Mouse (Mus musculus): ENCODE measurements around the gene Camta2. TPM values are rescaled to one million over a fixed set of nuclear protein-coding genes. Genes with fewer than 3 reads are reported as not detected.

The Camta2 gene
- polyA plus RNA-seq, 1 experiment from 2014 or later = 24.2 TPM

DNA sequence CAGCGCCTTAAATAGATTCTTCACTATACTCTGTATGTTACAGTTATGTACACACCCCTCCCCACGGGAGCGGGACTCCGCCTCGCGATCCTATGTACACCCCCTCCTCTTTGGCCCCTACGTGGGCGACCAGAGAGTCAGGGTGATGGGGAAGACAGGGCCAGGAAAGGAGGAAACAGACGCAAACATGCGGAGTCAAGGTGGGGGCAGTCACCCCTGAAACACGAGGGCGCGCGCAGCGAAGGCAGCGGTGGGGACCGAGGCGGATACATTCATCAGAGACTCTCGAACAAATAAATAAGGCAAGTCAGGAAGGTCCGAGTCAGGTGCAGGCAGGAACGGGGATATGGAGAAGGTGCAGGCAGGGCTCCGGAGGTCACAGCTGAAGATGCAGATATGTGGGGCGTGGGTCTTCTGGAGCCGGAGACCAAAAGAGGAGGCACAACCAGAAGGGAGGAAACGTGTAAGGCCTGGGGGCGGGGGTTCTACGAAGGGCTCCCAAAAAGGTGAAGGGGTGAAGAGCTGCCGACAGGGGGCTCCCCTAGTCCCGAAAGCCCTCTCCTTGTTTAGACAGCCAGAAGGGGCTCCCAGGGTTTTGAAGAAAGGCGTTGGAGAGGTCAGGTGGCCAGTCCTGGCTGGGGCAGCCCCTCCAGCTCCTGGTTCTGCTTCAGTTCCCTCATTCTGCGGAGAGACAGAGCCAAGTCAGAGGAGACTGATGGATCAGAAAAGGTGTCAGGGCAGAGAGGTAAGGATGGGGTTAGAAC, 18.1 kb downstream of the Camta2 start:
- Histone ChIP-seq H3K9me3 (ENCODE audit: control insufficient read depth, low read length) (no peaks in the 10 kb centered on the region), H3K27ac (peak overlapping the region; percentile 98), H3K36me3 (replicated peaks; ENCODE audit: control insufficient read depth, insufficient read depth) (peaks cover 43% of the 10 kb centered on the region), H3K4me2 (replicated peaks) (peak overlapping the region; percentile 81), H3K9ac (peak overlapping the region; percentile 85), H3K27me3 (ENCODE audit: control insufficient read depth, insufficient read depth, low read length) (no peaks in the 10 kb centered on the region), H3K4me3 (replicated peaks; ENCODE audit: low read length) (peak overlapping the region; percentile 71), H3K4me1 (replicated peaks; ENCODE audit: control insufficient read depth, insufficient read depth, low read length) (peaks cover 22% of the 10 kb centered on the region)
- WGBS = under 1% methylated on average over 31 of the region's 31 CpGs
- ATAC-seq (ENCODE audit: low FRiP score) = peak; percentile 22; the same call in 1 of the 2 replicates
- DNase-seq (ENCODE audit: low spot score) = peak; percentile 67

DNA sequence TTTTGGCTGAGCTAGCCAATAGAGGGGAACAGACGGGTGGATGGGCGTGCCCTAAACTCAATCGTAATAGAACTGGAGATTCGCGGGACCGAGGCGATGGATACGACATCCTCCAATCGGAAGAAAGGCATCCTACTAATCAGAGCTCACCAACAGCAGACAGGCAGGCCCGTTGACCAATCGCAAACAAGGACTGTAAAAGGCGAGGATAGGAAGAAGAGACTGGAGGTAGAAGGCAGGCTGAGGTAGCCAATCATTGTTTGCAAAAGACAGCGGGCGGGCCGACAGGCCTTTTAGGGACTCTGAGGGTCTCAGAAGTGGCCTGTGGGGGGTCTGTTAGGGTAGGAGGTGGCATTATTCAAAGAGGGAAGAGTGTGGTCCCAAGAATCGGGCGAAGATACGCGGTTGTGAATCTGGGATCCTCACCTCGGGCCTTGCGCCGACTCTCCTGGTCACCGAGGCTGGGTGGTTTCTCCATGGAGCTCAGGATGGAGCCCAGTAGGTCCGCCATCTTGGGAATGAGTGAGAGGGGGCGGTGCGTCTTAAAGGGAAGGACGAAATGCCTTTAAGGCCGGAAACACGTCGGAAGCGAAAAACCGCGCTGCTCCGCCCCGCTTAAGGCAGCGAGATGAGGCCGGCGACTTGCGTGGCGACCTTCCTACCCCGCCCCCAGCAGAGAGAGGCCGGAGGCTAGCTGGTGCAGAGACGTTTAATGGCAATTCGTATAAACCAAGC, 19.0 kb downstream of the Camta2 start, which contains the start of gene Spag7:
Spag7 (minus strand) TSS at position 646 of the 735 bp plus-strand sequence.
- DNase-seq (ENCODE audit: low spot score) (peak; percentile 96), ATAC-seq (ENCODE audit: low FRiP score) (peak; percentile 96)
- Histone ChIP-seq H3K27ac (peak within 1 kb of the TSS; percentile 98), H3K4me1 (replicated peaks; ENCODE audit: control insufficient read depth, insufficient read depth, low read length) (peaks cover 22% of the 10 kb centered on the region), H3K9ac (peak within 1 kb of the TSS; percentile 85), H3K4me3 (replicated peaks; ENCODE audit: low read length) (peak within 1 kb of the TSS; percentile 71), H3K36me3 (replicated peaks; ENCODE audit: control insufficient read depth, insufficient read depth) (peaks cover 45% of the 10 kb centered on the region), H3K4me2 (replicated peaks) (peak within 1 kb of the TSS; percentile 81), H3K27me3 (ENCODE audit: control insufficient read depth, insufficient read depth, low read length) (no peaks in the 10 kb centered on the region), H3K9me3 (ENCODE audit: control insufficient read depth, low read length) (no peaks in the 10 kb centered on the region)
- 0% methylated on average over 44 of the region's 44 CpGs for WGBS

DNA sequence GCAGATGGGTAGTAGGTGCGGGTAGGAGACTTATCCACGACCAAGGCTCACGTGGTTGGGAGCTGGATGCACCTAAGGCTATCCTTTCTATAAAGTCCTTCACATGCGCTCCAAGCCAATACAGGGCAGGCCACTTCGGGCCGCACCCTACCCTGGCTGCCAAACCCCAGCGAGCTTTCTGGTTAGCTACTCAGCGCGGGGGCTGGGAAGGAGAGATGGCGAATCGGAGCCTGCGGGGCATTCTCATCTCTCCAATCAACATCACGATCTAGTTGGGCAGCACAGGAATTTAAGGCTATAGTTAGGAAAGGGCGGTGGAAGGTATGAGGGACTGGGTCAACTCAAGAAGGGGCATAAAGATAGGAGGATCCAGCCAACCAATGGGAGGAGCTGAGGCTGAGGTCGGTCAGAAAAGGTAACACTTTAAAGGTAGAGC, 19.6 kb downstream of the Camta2 start:
- Histone ChIP-seq H3K9ac (peak overlapping the region; percentile 64), H3K27ac (peak overlapping the region; percentile 98), H3K4me2 (replicated peaks) (peak overlapping the region; percentile 81), H3K4me3 (replicated peaks; ENCODE audit: low read length) (peak overlapping the region; percentile 71), H3K27me3 (ENCODE audit: control insufficient read depth, insufficient read depth, low read length) (no peaks in the 10 kb centered on the region), H3K4me1 (replicated peaks; ENCODE audit: control insufficient read depth, insufficient read depth, low read length) (peaks cover 22% of the 10 kb centered on the region), H3K9me3 (ENCODE audit: control insufficient read depth, low read length) (no peaks in the 10 kb centered on the region), H3K36me3 (replicated peaks; ENCODE audit: control insufficient read depth, insufficient read depth) (peaks cover 45% of the 10 kb centered on the region)
- peak; percentile 42; the same call in 1 of the 2 replicates for ATAC-seq (ENCODE audit: low FRiP score)
- 1% methylated on average over 15 of the region's 15 CpGs for WGBS
- no peak for DNase-seq (ENCODE audit: low spot score)

DNA sequence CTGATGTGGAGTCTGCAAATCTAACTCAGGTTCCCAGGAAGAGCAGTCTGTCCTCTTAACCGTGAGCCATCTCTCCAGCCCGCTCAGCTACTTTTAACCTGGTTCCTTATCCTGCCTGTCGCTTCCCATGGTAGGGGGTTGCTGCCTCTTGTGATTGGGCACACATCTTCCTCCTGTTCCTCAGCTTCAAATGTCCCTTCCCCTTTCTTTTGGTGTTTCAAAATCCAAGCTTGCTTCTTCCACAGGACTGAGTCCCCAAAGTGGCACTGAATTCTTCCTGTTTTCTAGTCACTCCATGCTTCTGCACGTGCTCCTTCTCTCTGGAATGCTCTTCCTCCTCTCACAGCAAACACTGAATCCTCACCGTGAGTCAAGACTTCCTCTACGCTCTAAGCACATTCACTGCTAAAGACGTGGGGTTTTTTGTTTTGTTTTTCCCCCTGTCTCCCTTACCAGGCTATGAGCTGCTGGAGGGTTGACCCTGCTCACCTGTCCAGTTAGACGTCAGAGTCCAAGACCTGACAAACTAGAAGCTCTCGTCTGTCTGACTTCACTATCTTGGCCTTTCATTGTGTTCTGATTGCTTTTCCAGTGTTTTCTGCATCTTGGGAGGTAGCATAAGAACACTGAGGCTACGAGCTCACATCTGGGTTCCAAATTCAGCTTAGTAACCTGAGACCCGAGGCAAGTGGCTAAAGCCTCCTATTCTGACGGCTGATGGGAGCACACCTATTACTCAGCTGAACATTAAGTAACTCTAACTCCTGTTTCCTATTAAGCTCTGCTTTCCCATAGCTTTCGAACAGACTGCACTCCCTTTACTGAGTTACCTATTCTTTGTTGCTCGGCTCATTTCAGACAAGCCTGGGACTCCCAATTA, 20.4 kb downstream of the Camta2 start:
- no peak for ATAC-seq (ENCODE audit: low FRiP score)
- H3K4me2 ChIP-seq (replicated peaks) = peak overlapping the region; percentile 81
- peak overlapping the region; percentile 64 for H3K9ac ChIP-seq

DNA sequence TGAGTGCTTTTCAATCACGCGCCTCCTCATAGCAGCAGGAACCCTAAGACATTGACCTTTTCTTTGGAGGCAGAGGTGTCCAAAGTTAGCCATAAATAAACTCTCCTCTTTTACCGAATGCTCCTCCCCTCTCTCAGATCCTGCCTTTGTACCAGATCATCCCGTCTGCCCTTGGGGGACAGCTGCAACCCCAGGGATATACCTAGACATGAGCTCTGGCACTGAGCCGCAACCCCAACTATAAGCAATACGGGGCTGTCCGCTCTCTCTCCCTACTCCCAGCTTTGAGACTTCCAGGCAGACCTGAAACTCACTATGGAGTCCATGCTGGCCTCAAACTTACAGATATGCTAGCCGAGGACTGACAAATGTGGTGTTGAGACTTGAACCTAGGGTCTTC, 21.2 kb downstream of the Camta2 start:
- H3K27me3 ChIP-seq (ENCODE audit: control insufficient read depth, insufficient read depth, low read length) = no peaks in the 10 kb centered on the region

More for the DNA sequence above, 20.4 kb downstream of the Camta2 start:
- H3K4me3 ChIP-seq (replicated peaks; ENCODE audit: low read length) = peak overlapping the region; percentile 71
- no peaks in the 10 kb centered on the region for H3K27me3 ChIP-seq (ENCODE audit: control insufficient read depth, insufficient read depth, low read length)
- H3K4me1 ChIP-seq (replicated peaks; ENCODE audit: control insufficient read depth, insufficient read depth, low read length) = peaks cover 22% of the 10 kb centered on the region
- peak overlapping the region; percentile 98 for H3K27ac ChIP-seq
- no peaks in the 10 kb centered on the region for H3K9me3 ChIP-seq (ENCODE audit: control insufficient read depth, low read length)
- WGBS = 83% methylated on average over 14 of the region's 14 CpGs
- peaks cover 47% of the 10 kb centered on the region for H3K36me3 ChIP-seq (replicated peaks; ENCODE audit: control insufficient read depth, insufficient read depth)
- DNase-seq (ENCODE audit: low spot score) = no peak

DNA sequence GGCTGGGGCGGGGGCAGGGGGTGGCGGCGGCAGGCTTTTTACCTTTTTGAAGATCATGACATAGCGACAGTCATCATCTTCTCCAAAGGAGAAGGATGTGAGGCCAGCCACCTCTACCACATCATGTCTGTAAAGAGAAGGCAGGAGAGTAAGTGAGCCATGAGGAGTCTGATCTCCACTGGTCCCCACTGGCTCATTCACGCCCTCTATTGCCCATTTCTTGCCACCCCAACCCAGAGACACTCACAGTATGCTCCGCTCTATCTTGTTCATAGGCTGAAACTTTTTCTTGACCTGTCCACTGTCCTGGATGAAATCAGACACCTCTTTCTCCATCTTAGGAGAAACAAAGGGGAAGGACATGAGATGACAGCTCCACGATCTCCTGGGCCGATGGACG, 23.2 kb downstream of the Camta2 start:
- Histone ChIP-seq H3K27me3 (ENCODE audit: control insufficient read depth, insufficient read depth, low read length) (no peaks in the 10 kb centered on the region), H3K9ac (no peak overlapping the region), H3K4me1 (replicated peaks; ENCODE audit: control insufficient read depth, insufficient read depth, low read length) (peaks cover 7% of the 10 kb centered on the region), H3K36me3 (replicated peaks; ENCODE audit: control insufficient read depth, insufficient read depth) (peaks cover 49% of the 10 kb centered on the region), H3K27ac (no peak overlapping the region), H3K9me3 (ENCODE audit: control insufficient read depth, low read length) (no peaks in the 10 kb centered on the region), H3K4me3 (replicated peaks; ENCODE audit: low read length) (no peak overlapping the region), H3K4me2 (replicated peaks) (no peak overlapping the region)
- DNase-seq (ENCODE audit: low spot score) (no peak), ATAC-seq (ENCODE audit: low FRiP score) (no peak)
- 95% methylated on average over 9 of the region's 9 CpGs for WGBS

More for the DNA sequence above, 21.2 kb downstream of the Camta2 start:
- no peaks in the 10 kb centered on the region for H3K9me3 ChIP-seq (ENCODE audit: control insufficient read depth, low read length)
- H3K4me3 ChIP-seq (replicated peaks; ENCODE audit: low read length) = no peak overlapping the region
- H3K36me3 ChIP-seq (replicated peaks; ENCODE audit: control insufficient read depth, insufficient read depth) = peaks cover 49% of the 10 kb centered on the region
- DNase-seq (ENCODE audit: low spot score) = no peak
- ATAC-seq (ENCODE audit: low FRiP score) = no peak
- peaks cover 22% of the 10 kb centered on the region for H3K4me1 ChIP-seq (replicated peaks; ENCODE audit: control insufficient read depth, insufficient read depth, low read length)
- no peak overlapping the region for H3K27ac ChIP-seq
- 96% methylated on average over 8 of the region's 8 CpGs for WGBS
- H3K4me2 ChIP-seq (replicated peaks) = no peak overlapping the region
- no peak overlapping the region for H3K9ac ChIP-seq

DNA sequence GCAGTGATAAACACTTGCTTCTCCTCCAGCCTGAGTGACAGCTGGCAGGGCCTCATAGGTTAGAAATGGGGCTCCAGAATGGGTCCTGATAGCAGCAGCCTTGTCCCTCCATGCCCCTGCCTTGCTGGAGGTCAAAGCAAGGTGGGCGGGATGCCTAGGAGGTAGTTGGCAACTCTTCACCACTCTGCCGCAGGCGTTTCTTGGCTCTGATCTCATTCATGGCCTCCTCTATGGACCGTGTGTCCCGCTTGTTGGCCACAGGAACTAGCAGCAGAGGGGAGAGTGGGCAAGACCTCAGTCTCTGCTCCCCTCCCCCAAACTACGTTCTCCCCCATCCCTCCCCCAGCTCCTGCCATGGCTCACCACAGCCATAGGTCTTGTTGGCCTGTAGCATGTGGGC, 23.9 kb downstream of the Camta2 start:
- WGBS = 93% methylated on average over 6 of the region's 6 CpGs

DNA sequence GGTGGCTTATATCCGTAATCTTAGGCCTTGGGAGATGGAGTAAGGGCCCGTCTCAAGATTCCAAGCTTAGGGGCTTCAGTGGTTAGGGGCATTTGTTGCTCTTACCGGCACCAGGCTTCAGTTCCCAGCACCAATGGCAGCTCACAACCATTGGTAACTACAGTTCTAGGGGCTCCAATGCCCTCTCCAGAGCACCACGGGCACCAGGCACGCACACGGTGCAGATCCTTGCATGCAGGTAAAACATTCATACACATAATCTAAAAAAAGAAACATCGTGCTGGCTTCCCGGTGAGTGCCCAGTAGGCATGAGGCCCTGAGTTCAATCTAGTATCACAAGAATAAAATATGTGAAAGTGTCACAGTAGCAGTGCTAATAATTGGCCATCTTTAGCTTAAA, 24.8 kb downstream of the Camta2 start:
- peaks cover 54% of the 10 kb centered on the region for H3K36me3 ChIP-seq (replicated peaks; ENCODE audit: control insufficient read depth, insufficient read depth)
- H3K9me3 ChIP-seq (ENCODE audit: control insufficient read depth, low read length) = no peaks in the 10 kb centered on the region
- H3K4me1 ChIP-seq (replicated peaks; ENCODE audit: control insufficient read depth, insufficient read depth, low read length) = peaks cover 6% of the 10 kb centered on the region
- WGBS = 94% methylated on average over 8 of the region's 8 CpGs
- no peak for DNase-seq (ENCODE audit: low spot score)
- no peak overlapping the region for H3K4me2 ChIP-seq (replicated peaks)
- H3K27me3 ChIP-seq (ENCODE audit: control insufficient read depth, insufficient read depth, low read length) = no peaks in the 10 kb centered on the region
- ATAC-seq (ENCODE audit: low FRiP score) = no peak
- H3K4me3 ChIP-seq (replicated peaks; ENCODE audit: low read length) = no peak overlapping the region
- no peak overlapping the region for H3K9ac ChIP-seq
- no peak overlapping the region for H3K27ac ChIP-seq

More for the DNA sequence above, 23.9 kb downstream of the Camta2 start:
- H3K27ac ChIP-seq = no peak overlapping the region
- peaks cover 7% of the 10 kb centered on the region for H3K4me1 ChIP-seq (replicated peaks; ENCODE audit: control insufficient read depth, insufficient read depth, low read length)
- DNase-seq (ENCODE audit: low spot score) (no peak), ATAC-seq (ENCODE audit: low FRiP score) (no peak)
- H3K36me3 ChIP-seq (replicated peaks; ENCODE audit: control insufficient read depth, insufficient read depth) = peaks cover 54% of the 10 kb centered on the region
- no peak overlapping the region for H3K4me3 ChIP-seq (replicated peaks; ENCODE audit: low read length)
- no peaks in the 10 kb centered on the region for H3K9me3 ChIP-seq (ENCODE audit: control insufficient read depth, low read length)
- H3K27me3 ChIP-seq (ENCODE audit: control insufficient read depth, insufficient read depth, low read length) = no peaks in the 10 kb centered on the region
- no peak overlapping the region for H3K9ac ChIP-seq
- no peak overlapping the region for H3K4me2 ChIP-seq (replicated peaks)

Measured in hindbrain, embryonic 14.5 days (tissue).